Mouse (Mus musculus) bone marrow, adult 2 months (tissue): ENCODE measurements around the gene Abcc9. TPM values are rescaled to one million over a fixed set of nuclear protein-coding genes. Genes with fewer than 3 reads are reported as not detected.

Experiments
- H3K27ac ChIP-seq: fragments of 200-500 bp; 2 replicates; pipeline ENCODE4 v1.5.1; 2012; ENCODE audit warnings: low read depth, mild to moderate bottlenecking, control low read depth, inconsistent platforms, low read length; ENCODE audit not compliant: control insufficient read depth, poor library complexity, insufficient read depth
- H3K4me1 ChIP-seq: fragments of 200-500 bp; 2 replicates; pipeline ENCODE4 v1.6.1; 2011; ENCODE audit warnings: low read length; ENCODE audit not compliant: control insufficient read depth, insufficient read depth
- H3K4me3 ChIP-seq: fragments of 200-500 bp; replicated peaks from 2 replicates; pipeline ENCODE3; 2011; ENCODE audit warnings: mild to moderate bottlenecking, low read depth, low read length, control low read depth; ENCODE audit not compliant: control insufficient read depth
- CTCF ChIP-seq: fragments of 200-500 bp; IDR thresholded peaks from 2 replicates; pipeline ENCODE4 v1.5.1; 2011; ENCODE audit warnings: low read length, control low read depth; ENCODE audit not compliant: control insufficient read depth, insufficient read depth
- POLR2A ChIP-seq: fragments of 200-500 bp; IDR thresholded peaks from 2 replicates; pipeline ENCODE4 v1.6.1; 2011; ENCODE audit warnings: low read depth, mild to moderate bottlenecking, control low read depth, low read length, borderline replicate concordance; ENCODE audit not compliant: control insufficient read depth
- WGBS: fragments of 180-500 bp; shearing (Covaris S2); methylation state at CpG from one replicate; pipeline ENCODE4 v1.1.7; 2018; 5-methylcytosine and 5-hydroxymethylcytosine counted together
- polyA plus RNA-seq: library from polyadenylated mRNA; stranded (reverse); fragments of >200 nt; gene quantifications from 2 replicates; pipeline ENCODE4 v1.2.4, GENCODE M21; 2011; ENCODE audit warnings: low replicate concordance; ENCODE audit not compliant: missing spikeins, insufficient read depth, insufficient read length

The Abcc9 gene
- polyA plus RNA-seq, 1 experiment = 3.8 TPM

DNA sequence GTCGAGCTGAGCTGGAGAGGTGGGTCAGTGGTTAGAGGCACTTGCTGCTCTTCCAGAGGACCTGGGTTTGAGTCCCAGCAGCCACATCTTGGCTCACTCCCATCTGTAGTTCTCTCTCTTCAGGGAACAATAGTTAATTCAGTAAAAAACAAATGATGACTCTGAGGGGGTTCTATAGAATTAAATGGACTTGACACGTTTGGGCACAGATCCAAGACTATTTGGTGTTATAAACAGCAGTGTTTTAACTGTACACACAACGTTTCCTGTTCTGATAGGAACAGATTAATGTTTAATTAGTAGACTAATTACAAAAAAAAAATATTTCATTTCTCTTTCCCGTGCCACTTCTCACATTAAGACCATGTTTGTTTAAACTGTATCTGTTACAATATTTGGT lies 15.1 kb upstream of the Abcc9 start:
- H3K4me1 ChIP-seq = no peaks in the 10 kb centered on the region
- H3K4me3 ChIP-seq = no peak overlapping the region
- WGBS = 73% methylated on average over 4 of the region's 4 CpGs
- TF ChIP-seq CTCF (no peak), POLR2A (no peak)
- H3K27ac ChIP-seq = no peak overlapping the region

GRCm38 (mm10) chr6:142715026-142715425 lies 12.9 kb upstream of the Abcc9 start:
- TF ChIP-seq POLR2A = no peak
- no peak for TF ChIP-seq CTCF
- WGBS = 73% methylated on average over 8 of the region's 8 CpGs
- Histone ChIP-seq H3K4me3 (no peak overlapping the region), H3K4me1 (no peaks in the 10 kb centered on the region), H3K27ac (no peak overlapping the region)

- no peaks in the 10 kb centered on the region for H3K4me1 ChIP-seq
- no peak overlapping the region for H3K4me3 ChIP-seq
- no peak for TF ChIP-seq CTCF
- TF ChIP-seq POLR2A = no peak
- 37% methylated on average over 4 of the region's 4 CpGs for WGBS
- no peak overlapping the region for H3K27ac ChIP-seq
Measured at GRCm38 (mm10) chr6:142711106-142711505, 9.0 kb upstream of the Abcc9 start.

DNA sequence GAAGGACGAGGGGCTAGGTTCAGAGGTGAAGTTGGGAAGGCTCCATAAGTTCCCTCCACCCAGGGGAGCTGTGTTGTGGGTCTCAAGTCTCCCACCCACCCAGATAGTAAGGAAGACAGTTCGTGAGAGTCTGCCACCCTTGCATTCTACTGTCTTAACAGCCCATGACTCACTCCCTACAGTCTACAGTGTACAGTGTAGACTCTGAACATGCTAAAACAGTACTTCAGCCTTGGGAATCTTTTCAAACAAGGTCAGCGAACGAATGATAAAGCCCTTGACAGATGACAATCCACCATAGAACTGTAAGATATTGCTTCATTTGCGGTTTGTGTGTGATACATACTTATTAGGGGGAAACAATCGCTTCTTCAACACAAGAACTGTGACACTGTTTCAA lies 8.6 kb upstream of the Abcc9 start:
- WGBS = 75% methylated on average over 6 of the region's 6 CpGs
- no peaks in the 10 kb centered on the region for H3K4me1 ChIP-seq
- no peak for TF ChIP-seq POLR2A
- TF ChIP-seq CTCF = no peak
- no peak overlapping the region for H3K4me3 ChIP-seq
- no peak overlapping the region for H3K27ac ChIP-seq

DNA sequence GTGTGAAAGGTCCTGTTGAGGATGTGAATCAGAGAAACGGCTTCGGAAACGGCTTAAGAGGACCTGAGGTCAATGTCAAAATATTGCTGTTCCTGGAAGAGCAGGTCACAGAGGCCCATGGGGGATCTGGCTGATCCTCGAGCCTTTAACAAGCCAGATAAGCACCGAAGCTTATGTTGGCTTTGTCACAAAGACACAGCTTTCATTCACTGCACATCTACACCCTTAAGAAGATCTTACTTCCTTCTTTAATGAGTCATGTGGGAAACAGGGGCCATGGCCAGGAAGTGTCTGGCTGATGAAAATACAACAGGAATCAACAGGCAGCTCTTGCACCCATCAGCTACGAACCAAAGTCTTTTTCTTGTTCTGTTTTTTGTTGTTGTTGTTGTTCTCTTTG lies 6.3 kb upstream of the Abcc9 start:
- WGBS = 65% methylated on average over 6 of the region's 6 CpGs
- no peak overlapping the region for H3K27ac ChIP-seq
- H3K4me1 ChIP-seq = no peaks in the 10 kb centered on the region
- TF ChIP-seq CTCF (no peak), POLR2A (no peak)
- no peak overlapping the region for H3K4me3 ChIP-seq

DNA sequence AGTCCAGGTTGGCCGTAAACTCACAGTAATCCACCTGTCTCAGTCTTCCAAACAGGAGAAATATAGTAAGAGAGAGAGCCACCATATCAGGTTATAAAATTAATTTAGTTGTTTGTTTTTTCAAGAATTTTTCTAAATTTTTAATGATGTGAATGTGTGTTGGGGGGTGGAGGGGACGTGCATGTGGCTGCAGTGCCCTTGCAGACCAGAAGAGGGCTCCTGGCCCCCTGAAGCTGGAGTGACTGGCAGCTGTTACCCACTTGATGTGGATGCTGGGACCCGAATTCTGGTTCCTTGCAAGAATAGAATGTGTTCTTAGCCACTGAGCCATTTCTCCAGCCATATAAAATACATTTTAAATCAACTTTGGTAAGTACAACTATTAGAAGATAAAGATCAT lies 4.6 kb upstream of the Abcc9 start:
- peak; percentile 44; the same call in 1 of the 2 replicates for TF ChIP-seq CTCF
- no peak for TF ChIP-seq POLR2A
- H3K4me3 ChIP-seq = no peak overlapping the region
- no peaks in the 10 kb centered on the region for H3K4me1 ChIP-seq
- H3K27ac ChIP-seq = no peak overlapping the region
- WGBS = 68% methylated on average over 3 of the region's 3 CpGs

DNA sequence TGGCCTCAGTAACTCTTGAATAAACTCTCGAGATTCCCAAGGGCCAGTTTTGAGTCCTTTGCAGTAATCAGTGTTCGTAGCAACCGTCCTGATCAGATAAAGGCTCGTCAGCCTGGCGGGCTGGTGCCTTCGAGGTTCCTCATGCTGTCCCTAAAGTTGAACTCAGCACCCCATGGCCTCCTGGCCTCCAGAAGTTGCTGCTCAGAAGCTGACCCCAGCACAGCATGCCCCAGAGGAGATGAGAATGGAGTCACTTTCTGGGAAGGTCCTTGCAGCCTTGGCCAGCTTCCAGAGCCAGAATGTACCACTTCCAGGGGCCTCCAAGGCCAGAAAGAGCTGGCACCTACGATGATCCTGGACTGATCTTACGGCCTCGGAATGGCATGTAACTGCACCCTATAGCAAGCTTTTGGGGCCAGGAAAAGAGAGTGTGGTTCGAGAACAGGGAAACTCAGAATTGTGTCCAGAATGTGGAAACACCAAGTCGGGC lies 1.4 kb upstream of the Abcc9 start:
- Histone ChIP-seq H3K4me3 (no peak overlapping the region), H3K27ac (no peak overlapping the region), H3K4me1 (no peaks in the 10 kb centered on the region)
- no peak for TF ChIP-seq POLR2A
- no peak for TF ChIP-seq CTCF
- 66% methylated on average over 11 of the region's 11 CpGs for WGBS

DNA sequence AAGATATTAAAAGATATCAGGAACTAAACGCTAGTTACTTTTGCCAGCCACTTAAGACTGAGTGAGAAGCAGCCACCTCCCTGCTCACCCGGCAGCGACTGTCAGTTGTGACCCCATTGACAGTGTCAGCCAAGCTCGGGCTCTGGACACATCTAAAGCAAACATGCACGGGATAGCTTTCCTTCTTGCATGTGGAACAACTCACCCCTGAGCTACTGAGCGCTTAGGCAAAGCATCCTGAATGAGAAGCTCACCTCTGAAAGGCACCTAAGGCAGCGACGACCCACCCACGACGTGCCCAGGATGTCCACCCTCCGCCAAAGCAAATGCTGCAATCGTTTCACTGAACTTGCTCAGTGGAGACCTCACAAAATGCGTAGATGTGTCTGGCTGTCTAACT lies 954 bp downstream of the Abcc9 start:
- TF ChIP-seq CTCF (no peak), POLR2A (no peak)
- no peak overlapping the region for H3K27ac ChIP-seq
- H3K4me3 ChIP-seq = no peak overlapping the region
- no peaks in the 10 kb centered on the region for H3K4me1 ChIP-seq
- 85% methylated on average over 13 of the region's 13 CpGs for WGBS

GRCm38 (mm10) chr6:142700753-142701152 lies 1.4 kb downstream of the Abcc9 start:
- WGBS = 76% methylated on average over 8 of the region's 8 CpGs
- TF ChIP-seq POLR2A (no peak), CTCF (no peak)
- Histone ChIP-seq H3K4me3 (no peak overlapping the region), H3K27ac (no peak overlapping the region), H3K4me1 (no peaks in the 10 kb centered on the region)
